In genomic region chr9:32656351-32656844, GRCm38 (mm10) we compare ENCODE assay signal across 17 mouse cellular contexts. TPM values are rescaled to one million over a fixed set of nuclear protein-coding genes. Genes with fewer than 3 reads are reported as not detected.
DNase-seq lines count a peak whose midpoint lies in the region; ATAC-seq and TF ChIP-seq lines count a peak whose summit lies in the region.
"Had no signal": no experiment of that assay in that cellular context is flagged by ENCODE, and none has a peak within 500 bp of the region (broad histone marks: within the 10 kb centered on the region; RNA-seq: fewer than 3 reads in every experiment).

No protein-coding gene starts in this region.

- peak overlapping the region; percentile 74 for H3K27ac ChIP-seq in gastrocnemius, adult 2 months
- peak overlapping the region; percentile 72 for H3K27ac ChIP-seq in kidney, embryonic 15.5 days
- peak overlapping the region; percentile 48 for H3K27ac ChIP-seq in lung, embryonic 15.5 days
- H3K27ac ChIP-seq in heart, postnatal 0 days (ENCODE audit: low read depth): peak overlapping the region; percentile 63
- H3K27ac ChIP-seq: hindbrain, embryonic 13.5 days; intestine, embryonic 15.5 days; limb, embryonic 12.5 days; midbrain, embryonic 10.5 days had no signal

- ATAC-seq in kidney, embryonic 15.5 days (replicated peaks; ENCODE audit: low FRiP score): no peak
- no peak for ATAC-seq in lung, embryonic 15.5 days (ENCODE audit: borderline replicate concordance, extremely low read depth, low FRiP score, low TSS enrichment)
- peak; percentile 17; the same call in 1 of the 2 replicates for ATAC-seq in heart, postnatal 0 days (ENCODE audit: insufficient read depth, low read depth)
- ATAC-seq: CD4-positive, CD25-positive, alpha-beta regulatory T cell, adult 4 months; intestine, embryonic 15.5 days had no signal

- H3K4me2 ChIP-seq in kidney, embryonic 15.5 days: no peak overlapping the region
- H3K4me2 ChIP-seq in lung, embryonic 15.5 days: no peak overlapping the region
- H3K4me2 ChIP-seq in heart, postnatal 0 days (ENCODE audit: low read depth, low read length): no peak overlapping the region
- H3K4me2 ChIP-seq: hindbrain, embryonic 13.5 days; intestine, embryonic 15.5 days; limb, embryonic 12.5 days had no signal

- TF ChIP-seq POLR2A in lung, adult 2 months (IDR thresholded peaks at IDR 0.05; ENCODE audit: borderline replicate concordance, extremely low read depth, low read depth, low read length): no peak

- WGBS in kidney, embryonic 15.5 days: 67% methylated on average over 5 of the region's 5 CpGs
- 73% methylated on average over 5 of the region's 5 CpGs for WGBS in lung, embryonic 15.5 days
- 68% methylated on average over 5 of the region's 5 CpGs for WGBS in lung, adult 2 months
- WGBS in heart, postnatal 0 days: 44% methylated on average over 5 of the region's 5 CpGs

- H3K27me3 ChIP-seq in kidney, embryonic 15.5 days: no peaks in the 10 kb centered on the region
- H3K27me3 ChIP-seq in lung, embryonic 15.5 days: no peaks in the 10 kb centered on the region
- no peaks in the 10 kb centered on the region for H3K27me3 ChIP-seq in heart, postnatal 0 days (ENCODE audit: control insufficient read depth, insufficient read depth, low read length)
- H3K27me3 ChIP-seq: hindbrain, embryonic 13.5 days; intestine, embryonic 15.5 days; limb, embryonic 12.5 days had no signal

- H3K9me3 ChIP-seq in kidney, embryonic 15.5 days (replicated peaks): no peaks in the 10 kb centered on the region
- no peaks in the 10 kb centered on the region for H3K9me3 ChIP-seq in lung, embryonic 15.5 days
- no peaks in the 10 kb centered on the region for H3K9me3 ChIP-seq in heart, postnatal 0 days (replicated peaks; ENCODE audit: control insufficient read depth, low read length)
- H3K9me3 ChIP-seq: G1E; hindbrain, embryonic 13.5 days; intestine, embryonic 15.5 days; limb, embryonic 12.5 days; midbrain, embryonic 10.5 days had no signal

- no peak overlapping the region for H3K9ac ChIP-seq in kidney, embryonic 15.5 days
- H3K9ac ChIP-seq in lung, embryonic 15.5 days: no peak overlapping the region
- no peak overlapping the region for H3K9ac ChIP-seq in heart, postnatal 0 days (replicated peaks; ENCODE audit: low read depth, low read length)
- H3K9ac ChIP-seq: hindbrain, embryonic 13.5 days; intestine, embryonic 15.5 days; limb, embryonic 12.5 days had no signal

- no peak for TF ChIP-seq CTCF in gastrocnemius, adult 2 months (IDR thresholded peaks at IDR 0.05)
- TF ChIP-seq CTCF in lung, adult 2 months (IDR thresholded peaks at IDR 0.05; ENCODE audit: insufficient read depth, low read length): no peak
- TF ChIP-seq CTCF in heart, postnatal 0 days (IDR thresholded peaks at IDR 0.05; ENCODE audit: low read depth): no peak

- H3K36me3 ChIP-seq in kidney, embryonic 15.5 days: no peaks in the 10 kb centered on the region
- H3K36me3 ChIP-seq in lung, embryonic 15.5 days: no peaks in the 10 kb centered on the region
- H3K36me3 ChIP-seq in heart, postnatal 0 days (replicated peaks; ENCODE audit: control insufficient read depth, insufficient read depth, low read length): no peaks in the 10 kb centered on the region
- H3K36me3 ChIP-seq: G1E; hindbrain, embryonic 13.5 days; intestine, embryonic 15.5 days; limb, embryonic 12.5 days; midbrain, embryonic 10.5 days had no signal

- TF ChIP-seq EP300 in heart, postnatal 0 days (IDR thresholded peaks at IDR 0.05; ENCODE audit: low read depth): no peak

- peaks cover 22% of the 10 kb centered on the region for H3K4me1 ChIP-seq in kidney, embryonic 15.5 days
- peaks cover 16% of the 10 kb centered on the region; the same call in 1 of the 2 replicates for H3K4me1 ChIP-seq in lung, embryonic 15.5 days
- H3K4me1 ChIP-seq in lung, adult 2 months (ENCODE audit: control insufficient read depth, insufficient read depth, low read length): peaks cover 4% of the 10 kb centered on the region; the same call in 1 of the 2 replicates
- peaks cover 14% of the 10 kb centered on the region for H3K4me1 ChIP-seq in heart, postnatal 0 days (ENCODE audit: control insufficient read depth, insufficient read depth)
- H3K4me1 ChIP-seq: hindbrain, embryonic 13.5 days; intestine, embryonic 15.5 days; midbrain, embryonic 10.5 days had no signal

- no peak for DNase-seq in gastrocnemius, adult 2 months
- DNase-seq in gastrocnemius, postnatal 14 days: no peak
- no peak for DNase-seq in kidney, adult 8-10 months
- no peak for DNase-seq in lung, adult 2 months
- DNase-seq in heart, postnatal 0 days (ENCODE audit: low spot score): no peak
- DNase-seq in left cerebral cortex, adult 9 months (ENCODE audit: low spot score in 2 of 2): no peak
- DNase-seq: cerebellum, postnatal 10 days; right cerebral cortex, adult 18-20 months; thymus, adult 18-20 months had no signal

- no peak overlapping the region for H3K4me3 ChIP-seq in gastrocnemius, adult 2 months
- no peak overlapping the region for H3K4me3 ChIP-seq in kidney, embryonic 15.5 days (replicated peaks)
- no peak overlapping the region for H3K4me3 ChIP-seq in lung, embryonic 15.5 days
- H3K4me3 ChIP-seq in lung, adult 2 months (replicated peaks; ENCODE audit: extremely low read depth, low read depth, low read length): no peak overlapping the region
- H3K4me3 ChIP-seq in heart, postnatal 0 days (ENCODE audit: low read depth, low read length): no peak overlapping the region
- H3K4me3 ChIP-seq: hindbrain, embryonic 13.5 days; intestine, embryonic 15.5 days; limb, embryonic 12.5 days; midbrain, embryonic 10.5 days had no signal

- intact Hi-C loops in gastrocnemius, adult 2 months (cut with DNase I): loop anchor here (5.0 kb wide), 1 partner anchor 59 kb away; no protein-coding TSS in a partner anchor
- intact Hi-C loops in gastrocnemius, postnatal 14 days (cut with DNase I; ENCODE audit: low total_unique reads): no loop called here

RNA-seq across cellular contexts. Expression of gene Ets1, which starts 20.4 kb away (rescaled TPM):
- 10 to 100 TPM; 11.6 to 11.7 TPM for total RNA-seq in gastrocnemius, adult 2 months (2021)
- 10 to 100 TPM; 33.0 to 35.7 TPM for total RNA-seq in gastrocnemius, postnatal 14 days (2021)
- 66.0 and 68.4 TPM in 2 replicates for polyA plus RNA-seq in kidney, embryonic 15.5 days (2015; fragmentation: Nextera tagmentation; extraction: Ambion mirVana)
- polyA plus RNA-seq in lung, embryonic 15.5 days (2015; fragmentation: Nextera tagmentation; extraction: Ambion mirVana): 104 and 106 TPM in 2 replicates
- polyA plus RNA-seq in lung, adult 2 months (2012; rRNA removed): 57.3 and 67.2 TPM in 2 replicates
- total RNA-seq in heart, postnatal 0 days (2014; rRNA removed; ENCODE audit: low replicate concordance): 55.8 and 72.7 TPM in 2 replicates
- 31.6 and 34.3 TPM in 2 replicates for polyA plus RNA-seq in heart, postnatal 0 days (2015; fragmentation: Nextera tagmentation; extraction: Ambion mirVana)
- polyA plus RNA-seq: G1E had no signal
